Mouse (Mus musculus) lung, adult 2 months (tissue): ENCODE results near the gene Dpf3. TPM values are rescaled to one million over a fixed set of nuclear protein-coding genes. Genes with fewer than 3 reads are reported as not detected.

Experiments used
- DNase-seq: peaks from one replicate; pipeline ENCODE4 v3.0.0; 2022
- H3K4me1 ChIP-seq: fragments of 200-500 bp; 2 replicates; pipeline ENCODE4 v1.6.1; 2011; ENCODE audit warnings: low read length; ENCODE audit not compliant: control insufficient read depth, insufficient read depth
- H3K4me3 ChIP-seq: fragments of 200-500 bp; replicated peaks from 2 replicates; pipeline ENCODE3; 2011; ENCODE audit warnings: low read depth, mild to moderate bottlenecking, control low read depth, low read length; ENCODE audit errors: extremely low read depth
- CTCF ChIP-seq: fragments of 200-500 bp; IDR thresholded peaks from 2 replicates; pipeline ENCODE4 v1.5.1; 2011; ENCODE audit warnings: mild to moderate bottlenecking, low read length, control low read depth; ENCODE audit not compliant: insufficient read depth
- POLR2A ChIP-seq: fragments of 200-500 bp; IDR thresholded peaks from 2 replicates; pipeline ENCODE4 v1.6.1; 2011; ENCODE audit warnings: low read depth, mild to moderate bottlenecking, control low read depth, low read length, borderline replicate concordance; ENCODE audit errors: extremely low read depth
- WGBS: fragments of 180-500 bp; shearing (Covaris S2); methylation state at CpG from one replicate; pipeline ENCODE4 v1.1.7; 2018; 5-methylcytosine and 5-hydroxymethylcytosine counted together
- polyA plus RNA-seq: library from polyadenylated mRNA; depleted of rRNA; stranded (reverse); fragments of >200 nt; gene quantifications from 2 replicates; pipeline ENCODE4 v1.2.3, GENCODE M21; 2012

The Dpf3 gene
- polyA plus RNA-seq, 1 experiment: 1.2 TPM

DNA sequence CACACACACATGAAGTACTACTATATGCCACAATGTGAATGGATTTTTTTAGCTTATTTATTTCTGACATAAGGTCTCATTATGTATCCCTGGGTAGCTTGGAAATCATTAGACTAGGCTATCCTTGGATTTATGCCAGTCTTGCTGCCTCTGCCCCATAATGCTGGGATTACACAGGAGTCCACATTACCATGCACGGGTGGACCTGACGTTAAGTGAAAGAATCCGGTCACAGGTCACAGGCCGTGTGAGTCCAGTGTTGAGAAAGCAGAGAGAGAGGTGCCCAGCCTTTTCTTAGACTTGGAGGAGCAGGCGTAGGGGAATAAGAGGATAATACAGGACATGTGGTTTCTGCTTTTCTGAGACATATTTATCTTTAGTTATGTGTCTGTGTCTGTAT is 11.7 kb upstream of the Dpf3 start:
- TF ChIP-seq CTCF (no peak), POLR2A (no peak)
- H3K4me1 ChIP-seq: no peaks in the 10 kb centered on the region
- no peak overlapping the region for H3K4me3 ChIP-seq
- 69% methylated on average over 5 of the region's 5 CpGs for WGBS
- no peak for DNase-seq

DNA sequence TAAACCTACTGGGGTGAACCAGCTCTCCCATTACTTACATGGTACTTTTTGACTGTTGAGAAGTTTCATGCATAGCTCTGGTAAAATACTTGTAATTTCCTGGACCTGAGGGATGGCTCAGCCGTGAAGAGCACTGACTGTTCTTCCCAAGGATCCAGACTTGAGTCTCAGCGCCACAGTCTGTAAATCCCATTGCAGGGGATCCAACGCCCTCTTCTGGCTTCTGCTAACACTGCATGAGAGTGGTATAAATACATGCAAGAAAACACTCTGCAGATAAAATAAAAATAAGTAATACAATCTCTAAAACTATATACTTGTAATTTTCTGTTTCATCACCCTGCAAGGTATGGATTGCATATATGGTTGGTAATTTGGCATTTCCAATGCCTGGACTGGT is 10.4 kb upstream of the Dpf3 start:
- 85% methylated on average over 3 of the region's 3 CpGs for WGBS
- TF ChIP-seq CTCF (no peak), POLR2A (no peak)
- Histone ChIP-seq H3K4me3 (no peak overlapping the region), H3K4me1 (no peaks in the 10 kb centered on the region)
- DNase-seq: no peak

DNA sequence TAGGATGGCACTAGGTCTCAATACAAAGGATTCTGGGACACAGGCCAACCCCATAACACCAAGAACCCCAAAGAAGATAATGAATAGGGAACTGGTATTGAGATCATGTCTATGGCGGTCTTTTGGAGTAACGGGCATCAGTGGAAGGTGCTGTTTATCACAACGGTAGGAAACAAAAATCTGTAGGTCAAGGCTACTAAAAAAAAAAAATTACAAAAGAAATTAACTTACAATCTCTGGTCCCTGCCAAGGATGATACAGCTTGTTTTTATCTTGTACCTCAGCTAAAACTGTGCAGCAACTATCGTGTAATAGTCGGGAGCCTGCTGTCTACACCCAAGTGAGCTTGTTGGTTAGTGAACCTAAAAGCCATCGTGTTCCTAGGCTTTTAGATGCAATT is 9.2 kb upstream of the Dpf3 start:
- TF ChIP-seq POLR2A: no peak
- TF ChIP-seq CTCF: no peak
- 87% methylated on average over 6 of the region's 6 CpGs for WGBS
- DNase-seq: no peak
- no peaks in the 10 kb centered on the region for H3K4me1 ChIP-seq
- H3K4me3 ChIP-seq: no peak overlapping the region

DNA sequence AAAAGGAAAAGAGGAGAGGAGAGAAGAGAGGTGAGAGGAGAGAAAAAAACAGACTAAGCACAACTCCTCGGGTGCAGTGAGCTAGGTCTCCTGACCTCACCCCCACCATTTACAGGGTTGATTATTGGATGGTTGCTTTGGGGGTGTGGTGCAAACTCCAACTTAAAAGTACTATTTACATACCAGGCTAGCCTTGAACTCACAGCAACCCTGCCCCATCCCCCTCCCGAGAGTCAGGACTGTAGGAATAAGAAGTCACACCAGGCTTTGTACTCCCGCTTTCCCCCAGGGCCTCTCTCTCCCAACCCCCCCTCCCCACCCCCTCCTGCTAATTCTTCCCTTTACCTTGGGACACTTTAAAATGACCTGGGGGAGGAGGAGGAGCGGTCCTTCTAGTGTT is 8.8 kb upstream of the Dpf3 start:
- TF ChIP-seq CTCF (no peak), POLR2A (no peak)

DNA sequence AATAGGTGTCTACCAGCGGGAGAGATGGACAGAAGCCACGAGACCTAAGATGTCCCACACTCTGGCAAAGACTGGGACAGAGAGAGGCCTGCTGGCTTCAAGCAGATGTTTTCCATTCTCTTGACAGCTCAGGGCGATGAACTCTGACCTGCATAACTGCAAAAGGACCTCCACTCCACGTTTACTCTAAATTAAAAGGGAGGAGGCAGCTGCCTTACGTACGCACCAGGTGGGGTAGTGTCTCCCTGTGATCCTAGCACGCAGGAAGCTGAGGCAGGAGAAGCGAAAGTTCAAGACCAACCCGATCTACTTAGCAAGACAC is 8.4 kb upstream of the Dpf3 start:
- WGBS: 53% methylated on average over 9 of the region's 9 CpGs
- DNase-seq: no peak

More for the DNA sequence above, 8.8 kb upstream of the Dpf3 start:
- H3K4me3 ChIP-seq: no peak overlapping the region
- H3K4me1 ChIP-seq: no peaks in the 10 kb centered on the region
- 75% methylated on average over 4 of the region's 4 CpGs for WGBS
- no peak for DNase-seq

DNA sequence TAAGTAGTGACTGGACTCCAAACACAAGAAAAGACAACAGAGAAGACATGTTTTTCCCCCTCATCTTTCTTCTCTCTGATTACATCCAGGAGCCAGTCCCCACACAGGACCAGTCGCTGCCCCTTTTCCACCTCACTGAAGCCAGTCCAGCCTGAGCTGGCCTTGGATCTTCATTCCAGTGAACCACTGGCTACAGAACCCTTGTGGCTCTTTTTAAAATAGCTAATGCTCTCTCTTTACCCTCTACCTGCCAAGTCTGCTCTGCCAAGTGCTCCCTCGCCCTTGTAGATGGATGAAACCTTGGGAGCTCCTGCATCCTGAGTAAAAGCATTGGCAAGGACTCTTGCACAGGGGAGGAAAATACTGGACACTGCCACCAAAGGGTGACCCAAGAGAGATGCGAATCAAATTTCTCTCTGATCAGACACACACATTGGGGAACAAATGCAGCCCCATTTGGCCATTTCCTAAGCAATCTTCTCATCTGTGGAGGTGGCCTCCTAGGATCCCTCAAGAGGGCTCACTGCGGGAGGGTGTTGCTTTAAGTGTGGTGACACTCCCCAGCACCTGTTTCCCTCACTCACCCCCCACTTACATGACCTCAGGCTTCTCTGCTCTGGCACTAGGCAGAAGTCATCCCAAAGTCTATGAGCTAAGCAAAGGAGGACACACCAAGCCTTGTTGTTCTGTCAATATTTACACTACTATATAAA is 7.9 kb upstream of the Dpf3 start:
- TF ChIP-seq POLR2A (no peak), CTCF (no peak)
- 63% methylated on average over 4 of the region's 4 CpGs for WGBS

More for the DNA sequence above, 8.4 kb upstream of the Dpf3 start:
- H3K4me3 ChIP-seq: no peak overlapping the region
- no peaks in the 10 kb centered on the region for H3K4me1 ChIP-seq
- no peak for TF ChIP-seq POLR2A
- no peak for TF ChIP-seq CTCF

DNA sequence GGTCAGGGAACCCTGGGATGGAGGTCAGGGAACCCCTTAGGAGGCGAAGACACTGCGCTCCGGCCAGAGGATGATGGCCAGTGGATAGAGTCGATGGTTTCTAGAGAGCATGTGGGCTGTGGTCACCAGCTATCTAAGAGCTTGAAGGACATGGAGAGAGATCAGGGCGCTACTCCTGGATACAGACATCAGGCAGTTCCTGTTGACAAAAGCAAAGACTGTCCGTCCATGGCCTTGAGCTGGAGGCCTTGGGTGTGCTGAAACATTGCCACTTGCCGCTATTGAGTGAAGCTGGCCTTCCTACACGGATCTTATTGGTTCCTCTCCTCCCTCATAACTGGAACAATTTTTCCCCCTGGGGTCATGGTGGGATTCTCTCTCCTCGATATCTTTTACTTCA is 6.7 kb upstream of the Dpf3 start:
- Histone ChIP-seq H3K4me3 (no peak overlapping the region), H3K4me1 (no peaks in the 10 kb centered on the region)
- no peak for DNase-seq
- WGBS: 74% methylated on average over 9 of the region's 9 CpGs
- TF ChIP-seq POLR2A: no peak
- no peak for TF ChIP-seq CTCF

More for the DNA sequence above, 7.9 kb upstream of the Dpf3 start:
- Histone ChIP-seq H3K4me3 (no peak overlapping the region), H3K4me1 (no peaks in the 10 kb centered on the region)
- DNase-seq: no peak

DNA sequence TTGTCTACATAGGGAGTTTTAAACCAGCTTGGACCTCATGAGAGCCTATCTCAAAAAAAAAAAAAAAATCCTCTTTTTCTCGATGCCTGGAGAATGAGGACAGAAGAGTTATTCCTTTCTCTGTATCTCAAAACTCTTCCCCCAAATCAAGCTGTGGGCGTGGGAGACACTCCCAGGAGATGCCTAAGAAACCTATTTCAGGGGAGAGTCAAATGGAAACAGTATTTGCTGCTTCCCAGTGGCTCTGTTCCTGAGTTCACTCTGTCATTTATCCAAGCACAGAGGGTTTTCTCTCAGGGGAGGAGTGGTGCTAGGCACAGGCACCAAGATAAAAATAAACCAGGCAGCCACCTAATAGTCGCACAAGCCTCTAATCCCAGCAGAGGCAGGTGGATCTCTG is 5.3 kb upstream of the Dpf3 start:
- no peak overlapping the region for H3K4me3 ChIP-seq
- no peaks in the 10 kb centered on the region for H3K4me1 ChIP-seq
- DNase-seq: no peak
- TF ChIP-seq CTCF: no peak
- TF ChIP-seq POLR2A: no peak
- WGBS: 76% methylated on average over 3 of the region's 3 CpGs

DNA sequence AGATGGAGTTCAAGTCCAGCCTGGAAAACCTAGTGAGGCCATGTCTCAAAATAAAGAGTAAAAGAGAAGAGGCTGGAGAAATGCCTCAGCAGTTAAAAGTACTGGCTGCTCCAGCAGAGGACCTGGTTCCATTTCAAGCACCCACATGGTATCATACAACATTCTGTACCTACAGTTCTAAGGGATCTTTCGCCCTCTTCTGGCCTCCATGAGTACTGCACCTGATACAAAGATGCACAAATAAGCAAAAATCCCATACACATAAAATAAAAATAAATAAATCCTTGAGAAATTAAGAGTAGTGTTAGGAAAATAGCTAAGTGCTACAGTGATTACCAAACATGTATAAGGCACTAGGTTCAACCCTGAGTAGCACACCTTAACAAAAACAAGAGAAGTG is 4.1 kb upstream of the Dpf3 start:
- no peaks in the 10 kb centered on the region for H3K4me1 ChIP-seq
- TF ChIP-seq POLR2A: no peak
- peak; percentile 26; the same call in 1 of the 2 replicates for TF ChIP-seq CTCF
- WGBS: 66% methylated on average over 1 of the region's 1 CpGs
- no peak overlapping the region for H3K4me3 ChIP-seq
- no peak for DNase-seq

DNA sequence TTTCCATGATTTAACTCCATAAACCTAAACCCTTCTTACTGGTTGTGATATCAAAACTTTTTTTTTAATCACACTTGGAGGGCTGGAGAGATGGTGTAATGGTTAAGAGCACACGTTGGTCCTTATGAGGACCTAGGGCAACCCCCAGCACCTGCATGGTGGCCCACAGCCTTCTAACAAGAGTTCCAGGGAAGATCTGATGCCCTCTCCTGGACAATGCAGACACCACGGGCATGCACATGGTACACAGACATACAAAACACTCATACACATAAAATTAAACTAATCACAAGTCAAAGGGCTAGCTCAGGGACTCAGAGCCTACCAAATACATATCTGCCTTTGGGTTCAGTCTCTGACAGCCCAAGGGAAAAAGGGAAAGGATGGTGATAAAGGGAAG is 2.2 kb upstream of the Dpf3 start:
- peaks cover 2% of the 10 kb centered on the region; the same call in 1 of the 2 replicates for H3K4me1 ChIP-seq
- 38% methylated on average over 2 of the region's 2 CpGs for WGBS
- no peak for TF ChIP-seq CTCF
- TF ChIP-seq POLR2A: no peak
- DNase-seq: no peak
- H3K4me3 ChIP-seq: no peak overlapping the region

DNA sequence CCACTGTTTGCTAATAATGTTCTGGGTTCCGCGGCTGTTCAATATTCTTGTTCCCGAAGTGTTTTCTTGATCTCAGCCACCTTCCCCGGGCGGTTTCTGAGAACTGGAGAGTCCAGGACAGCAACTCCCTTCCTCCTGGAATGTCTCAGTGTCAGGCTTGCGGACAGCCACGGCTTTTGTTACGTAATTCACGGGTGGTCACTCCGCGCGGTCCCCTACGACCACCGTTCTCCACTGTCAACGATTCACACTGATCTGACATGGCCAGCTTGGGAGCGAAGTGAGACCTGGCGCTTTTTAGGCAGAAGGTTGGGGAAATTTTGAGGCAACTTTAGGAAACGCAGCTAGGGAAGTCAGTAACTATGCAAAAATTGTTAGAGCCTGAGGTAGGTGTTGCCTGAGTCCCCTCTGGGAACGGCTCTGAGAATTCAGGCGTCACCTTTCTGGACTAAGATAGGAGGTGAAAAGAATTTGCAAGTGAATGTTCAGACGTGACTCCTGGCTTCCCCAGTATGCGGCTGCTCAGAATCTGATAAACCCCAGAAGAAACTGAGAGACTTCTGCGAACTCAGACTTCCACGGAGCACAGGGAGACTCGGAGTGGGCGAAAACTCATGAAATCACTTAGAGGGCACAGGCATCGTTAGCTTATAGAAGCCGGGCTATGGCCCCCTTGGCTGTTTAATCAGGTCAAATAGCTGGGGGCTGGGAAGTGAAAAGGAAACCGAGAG is 860 bp upstream of the Dpf3 start:
- WGBS: 1% methylated on average over 29 of the region's 29 CpGs
- DNase-seq: peak; percentile 37
- TF ChIP-seq POLR2A (no peak), CTCF (no peak)
- H3K4me1 ChIP-seq: peaks cover 2% of the 10 kb centered on the region; the same call in 1 of the 2 replicates
- H3K4me3 ChIP-seq: peak overlapping the region; percentile 67
